Mouse (Mus musculus): ENCODE results near the gene Srsf1. TPM values are rescaled to one million over a fixed set of nuclear protein-coding genes. Genes with fewer than 3 reads are reported as not detected.

The Srsf1 gene
- polyA plus RNA-seq (2017; shearing (Covaris generic)) = 290 TPM

DNA sequence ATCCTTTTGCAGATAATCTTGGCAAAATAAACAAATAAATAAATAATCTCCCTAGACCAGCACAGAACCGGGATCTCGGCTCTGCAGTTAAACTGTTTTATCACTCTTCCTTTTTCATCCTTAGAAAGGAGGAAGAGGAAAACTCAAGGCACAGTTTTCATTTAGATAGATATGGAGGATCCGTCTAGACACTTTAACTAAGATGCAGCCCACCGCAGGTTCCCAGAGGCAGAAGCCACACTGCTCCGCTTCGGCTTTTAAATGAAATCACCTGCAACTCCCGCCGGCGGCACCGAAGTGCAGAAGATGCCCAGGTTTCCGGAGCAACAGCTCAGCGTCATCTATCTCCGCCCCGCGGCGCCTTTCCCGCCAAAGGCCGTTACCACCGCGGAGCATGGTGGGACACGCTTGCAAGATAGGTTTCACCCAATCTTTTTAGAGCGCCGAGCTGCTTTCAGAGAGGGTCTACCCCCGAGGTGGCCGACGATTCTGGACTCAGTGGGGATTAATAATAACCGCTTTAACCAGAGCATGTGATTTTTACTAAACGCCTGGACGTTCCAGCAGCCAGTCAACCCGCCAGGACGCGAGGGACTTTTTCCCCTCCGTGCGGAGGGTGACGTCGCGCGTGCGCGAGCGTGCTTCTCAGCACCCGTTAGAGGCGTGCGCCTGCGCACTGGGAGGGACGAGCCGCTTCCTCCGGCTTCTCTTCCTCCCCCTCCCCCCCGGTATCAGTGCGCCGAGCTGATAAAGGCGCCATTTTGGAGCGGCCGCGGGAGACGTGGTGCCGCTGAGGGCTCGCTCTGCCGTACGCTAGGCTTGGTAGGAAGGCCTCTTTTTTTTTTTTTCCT, at the start of gene Srsf1:
Gene Srsf1, plus strand, starts transcription at position 430 of the 851 bp plus-strand sequence.

DNA sequence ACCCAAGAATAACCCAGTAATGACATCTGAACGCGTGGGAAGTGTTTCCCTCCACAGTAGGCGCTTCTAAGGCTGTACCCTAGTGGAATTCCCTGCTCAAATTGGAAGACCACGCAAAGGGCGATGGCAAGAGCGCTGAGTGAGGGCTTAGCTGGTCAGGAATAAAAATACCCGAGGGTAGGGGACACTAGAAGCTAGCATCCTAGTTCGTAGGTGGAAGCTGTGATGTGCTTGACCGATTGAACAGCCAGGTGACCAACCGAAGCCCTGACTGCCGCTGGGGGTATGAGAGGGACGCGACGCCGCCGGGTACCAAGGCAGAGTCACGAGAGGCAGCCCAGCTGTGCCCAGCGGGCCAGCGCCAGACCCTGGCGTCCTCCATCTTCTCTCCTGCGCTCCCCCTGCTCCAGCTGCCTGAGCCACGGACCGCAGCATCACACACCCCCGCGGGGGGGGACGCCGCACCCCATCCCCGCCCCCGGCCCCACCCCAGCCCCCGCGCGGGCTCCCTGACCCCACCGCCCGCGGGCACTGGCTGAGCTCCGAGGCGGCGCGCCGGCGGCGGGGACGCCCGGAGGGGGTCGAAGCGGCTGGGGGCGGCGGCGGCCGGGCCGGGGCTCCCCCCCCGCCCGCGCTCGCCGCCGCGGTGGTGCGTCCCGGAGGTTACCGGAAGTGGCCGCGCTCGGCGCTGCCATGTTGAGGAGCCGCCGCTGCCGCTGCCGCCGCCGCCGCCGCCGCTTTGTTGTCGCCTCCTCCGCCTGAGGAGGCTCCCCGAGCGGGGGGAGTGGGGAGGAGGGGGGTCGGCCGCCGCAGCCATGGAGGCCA, 20.6 kb downstream of the Srsf1 start, which contains the start of gene Vezf1:
Gene Vezf1, plus strand, starts transcription at position 694 of the 825 bp plus-strand sequence.

GRCm38 (mm10) chr11:88098021-88098729, 51.0 kb downstream of the Srsf1 start, which contains the start of gene Cuedc1:
Gene Cuedc1 (plus strand): TSS chr11:88098058.

Other genes starting within 250 kb of the Srsf1 start
- gene Lpo, start 219.1 kb upstream of the Srsf1 start, polyA plus RNA-seq (2017; shearing (Covaris generic)) = not detected
- 15.3 TPM for gene Mks1, start 194.2 kb upstream of the Srsf1 start, polyA plus RNA-seq (2017; shearing (Covaris generic))
- gene Epx, start 171.8 kb upstream of the Srsf1 start, polyA plus RNA-seq (2017; shearing (Covaris generic)) = not detected
- gene Olfr462, start 155.1 kb upstream of the Srsf1 start, polyA plus RNA-seq (2017; shearing (Covaris generic)) = not detected
- gene Olfr463, start 150.0 kb upstream of the Srsf1 start, polyA plus RNA-seq (2017; shearing (Covaris generic)) = not detected
- gene Olfr464, start 126.4 kb upstream of the Srsf1 start, polyA plus RNA-seq (2017; shearing (Covaris generic)) = not detected
- 17.2 TPM for gene Dynll2, start 59.8 kb upstream of the Srsf1 start, polyA plus RNA-seq (2017; shearing (Covaris generic))
- 44.9 TPM for gene Vezf1, start 20.9 kb downstream of the Srsf1 start, polyA plus RNA-seq (2017; shearing (Covaris generic))
- gene Cuedc1, start 50.7 kb downstream of the Srsf1 start, polyA plus RNA-seq (2017; shearing (Covaris generic)) = 6.5 TPM
- gene Mrps23, start 157.0 kb downstream of the Srsf1 start, polyA plus RNA-seq (2017; shearing (Covaris generic)) = 82.5 TPM
- not detected for gene Ccdc182, start 246.7 kb downstream of the Srsf1 start, polyA plus RNA-seq (2017; shearing (Covaris generic))

Measured in CD4-positive, CD25-positive, alpha-beta regulatory T cell (primary cell).